Mouse (Mus musculus): ENCODE measurements around the gene Celsr3. TPM values are rescaled to one million over a fixed set of nuclear protein-coding genes. Genes with fewer than 3 reads are reported as not detected.

Celsr3 gene
- polyA plus RNA-seq, 1 experiment from 2014 or later: 0.17 TPM

- H3K27ac ChIP-seq (ENCODE audit: low read length): 0 out of 2 replicates have a peak overlapping the region, but pooled peaks have one; percentile 1
- TF ChIP-seq EP300 (IDR thresholded peaks at IDR 0.05) (no peak), CTCF (IDR thresholded peaks at IDR 0.05) (no peak)
- 35% methylated on average over 3 of the region's 3 CpGs for WGBS
- no peak overlapping the region for H3K4me3 ChIP-seq (ENCODE audit: low read depth, low read length)
- ATAC-seq (no peak), DNase-seq (ENCODE audit: low spot score) (no peak)
- H3K4me2 ChIP-seq (replicated peaks; ENCODE audit: low read depth, low read length): no peak overlapping the region
- no peaks in the 10 kb centered on the region for H3K9me3 ChIP-seq (ENCODE audit: low read length)
- H3K27me3 ChIP-seq (replicated peaks; ENCODE audit: insufficient read depth, low read length): no peaks in the 10 kb centered on the region
- H3K9ac ChIP-seq (replicated peaks; ENCODE audit: low read depth): no peak overlapping the region
- peaks cover 19% of the 10 kb centered on the region; the same call in 1 of the 2 replicates for H3K4me1 ChIP-seq (ENCODE audit: insufficient read depth, low read depth, low read length)
- H3K36me3 ChIP-seq (ENCODE audit: insufficient read depth, low read length): 0 out of 2 replicates have a peak, but pooled peaks cover 4% of the 10 kb centered on the region
These were observed 33.4 kb upstream of the Celsr3 start for GRCm38 (mm10) chr9:108792730-108793129.

DNA sequence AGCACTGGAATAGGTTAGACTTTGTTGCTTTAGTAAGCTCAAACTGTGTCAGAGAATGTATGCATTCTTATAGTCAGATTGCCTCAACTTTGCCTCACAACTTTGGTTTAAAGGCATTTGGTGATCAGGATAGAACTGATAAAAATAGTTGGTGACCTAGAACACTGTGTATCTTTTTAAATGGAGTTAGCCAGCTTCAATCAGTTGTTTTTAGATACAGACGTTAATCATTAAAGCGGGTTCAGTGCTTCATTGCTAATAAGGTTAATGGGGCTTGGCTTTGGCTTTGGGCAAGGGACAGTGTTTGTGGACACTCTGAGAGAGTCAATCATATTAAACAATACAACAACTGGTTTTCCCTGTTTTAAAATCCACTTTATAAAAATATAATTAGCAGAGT lies 30.8 kb upstream of the Celsr3 start:
- TF ChIP-seq CTCF (IDR thresholded peaks at IDR 0.05) (no peak), EP300 (IDR thresholded peaks at IDR 0.05) (no peak)
- DNase-seq (ENCODE audit: low spot score) (no peak), ATAC-seq (no peak)
- Histone ChIP-seq H3K27ac (ENCODE audit: low read length) (peak overlapping the region; percentile 64), H3K9ac (replicated peaks; ENCODE audit: low read depth) (no peak overlapping the region), H3K27me3 (replicated peaks; ENCODE audit: insufficient read depth, low read length) (no peaks in the 10 kb centered on the region), H3K4me2 (replicated peaks; ENCODE audit: low read depth, low read length) (peak overlapping the region; percentile 54; the same call in 1 of the 2 replicates), H3K4me1 (ENCODE audit: insufficient read depth, low read depth, low read length) (peaks cover 14% of the 10 kb centered on the region; the same call in 1 of the 2 replicates), H3K36me3 (ENCODE audit: insufficient read depth, low read length) (peaks cover 17% of the 10 kb centered on the region), H3K4me3 (ENCODE audit: low read depth, low read length) (no peak overlapping the region), H3K9me3 (ENCODE audit: low read length) (no peaks in the 10 kb centered on the region)
- WGBS: 59% methylated on average over 2 of the region's 2 CpGs

DNA sequence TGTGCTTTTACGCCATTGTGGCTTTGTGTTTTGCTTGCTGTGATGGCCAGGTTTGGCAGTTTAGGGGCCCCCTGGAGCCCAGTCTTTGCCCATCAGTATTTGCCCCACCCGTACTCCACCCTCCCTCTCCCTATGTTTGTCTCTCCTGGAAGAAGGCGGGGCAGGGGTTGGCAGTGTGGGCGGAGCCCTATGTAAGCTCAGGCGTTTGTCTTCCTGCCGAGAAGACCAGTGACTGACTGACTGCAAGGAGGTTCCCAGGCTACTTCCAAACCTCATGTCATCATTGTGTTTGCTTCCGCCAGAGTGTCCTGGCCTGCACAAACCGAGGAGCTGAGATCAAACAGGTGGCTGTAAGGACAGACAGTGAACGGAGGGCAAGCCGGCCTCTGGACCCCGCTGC lies 30.4 kb upstream of the Celsr3 start:
- H3K36me3 ChIP-seq (ENCODE audit: insufficient read depth, low read length): peaks cover 18% of the 10 kb centered on the region
- peak; percentile 86 for DNase-seq (ENCODE audit: low spot score)
- peak overlapping the region; percentile 83 for H3K27ac ChIP-seq (ENCODE audit: low read length)
- H3K4me3 ChIP-seq (ENCODE audit: low read depth, low read length): peak overlapping the region; percentile 28
- H3K9ac ChIP-seq (replicated peaks; ENCODE audit: low read depth): peak overlapping the region; percentile 32; the same call in 1 of the 2 replicates
- no peaks in the 10 kb centered on the region for H3K9me3 ChIP-seq (ENCODE audit: low read length)
- no peak for TF ChIP-seq EP300 (IDR thresholded peaks at IDR 0.05)
- no peak for TF ChIP-seq CTCF (IDR thresholded peaks at IDR 0.05)
- peak overlapping the region; percentile 54 for H3K4me2 ChIP-seq (replicated peaks; ENCODE audit: low read depth, low read length)
- ATAC-seq: peak; percentile 86
- 35% methylated on average over 11 of the region's 11 CpGs for WGBS
- H3K4me1 ChIP-seq (ENCODE audit: insufficient read depth, low read depth, low read length): peaks cover 14% of the 10 kb centered on the region; the same call in 1 of the 2 replicates
- H3K27me3 ChIP-seq (replicated peaks; ENCODE audit: insufficient read depth, low read length): no peaks in the 10 kb centered on the region

DNA sequence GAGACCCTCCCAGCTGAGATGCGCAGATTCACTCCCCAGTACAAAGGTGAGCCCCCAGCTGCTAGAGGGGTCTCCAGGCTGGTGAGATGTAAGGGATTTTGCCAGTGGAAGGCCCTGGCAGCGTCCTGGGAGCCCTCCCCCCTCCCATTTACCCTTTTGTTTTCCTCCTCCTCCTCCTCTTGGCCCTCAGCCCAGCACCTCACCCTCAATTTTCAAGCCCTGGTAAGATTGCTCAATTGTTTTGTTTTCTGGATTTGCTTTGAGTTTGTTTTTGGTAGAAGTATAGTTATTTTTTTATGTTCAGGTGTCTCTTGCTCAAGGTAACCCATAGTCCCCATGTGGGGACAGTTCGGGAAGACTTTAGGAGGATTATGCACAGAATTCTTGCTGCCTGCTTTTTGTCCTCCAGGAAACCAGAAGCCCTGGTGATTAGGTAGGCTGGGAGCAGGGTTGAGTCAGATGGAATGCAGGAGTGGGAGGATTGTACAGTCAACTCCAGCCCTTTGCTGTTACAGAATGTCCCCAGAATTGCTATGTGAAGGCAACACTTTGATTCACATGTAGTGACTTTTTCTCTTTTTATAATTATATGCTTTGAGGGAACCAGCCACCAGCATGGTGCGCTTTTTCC lies 29.7 kb upstream of the Celsr3 start:
- peak; percentile 79 for DNase-seq (ENCODE audit: low spot score)
- TF ChIP-seq CTCF (IDR thresholded peaks at IDR 0.05) (no peak), EP300 (IDR thresholded peaks at IDR 0.05) (peak; percentile 63)
- no peaks in the 10 kb centered on the region for H3K27me3 ChIP-seq (replicated peaks; ENCODE audit: insufficient read depth, low read length)
- H3K4me1 ChIP-seq (ENCODE audit: insufficient read depth, low read depth, low read length): peaks cover 14% of the 10 kb centered on the region; the same call in 1 of the 2 replicates
- H3K4me2 ChIP-seq (replicated peaks; ENCODE audit: low read depth, low read length): peak overlapping the region; percentile 54
- H3K9me3 ChIP-seq (ENCODE audit: low read length): no peaks in the 10 kb centered on the region
- H3K4me3 ChIP-seq (ENCODE audit: low read depth, low read length): peak overlapping the region; percentile 28; the same call in 1 of the 2 replicates
- peaks cover 22% of the 10 kb centered on the region for H3K36me3 ChIP-seq (ENCODE audit: insufficient read depth, low read length)
- H3K27ac ChIP-seq (ENCODE audit: low read length): peak overlapping the region; percentile 83
- peak; percentile 80 for ATAC-seq
- 68% methylated on average over 4 of the region's 4 CpGs for whole genome bisulfite sequencing
- H3K9ac ChIP-seq (replicated peaks; ENCODE audit: low read depth): peak overlapping the region; percentile 32; the same call in 1 of the 2 replicates

DNA sequence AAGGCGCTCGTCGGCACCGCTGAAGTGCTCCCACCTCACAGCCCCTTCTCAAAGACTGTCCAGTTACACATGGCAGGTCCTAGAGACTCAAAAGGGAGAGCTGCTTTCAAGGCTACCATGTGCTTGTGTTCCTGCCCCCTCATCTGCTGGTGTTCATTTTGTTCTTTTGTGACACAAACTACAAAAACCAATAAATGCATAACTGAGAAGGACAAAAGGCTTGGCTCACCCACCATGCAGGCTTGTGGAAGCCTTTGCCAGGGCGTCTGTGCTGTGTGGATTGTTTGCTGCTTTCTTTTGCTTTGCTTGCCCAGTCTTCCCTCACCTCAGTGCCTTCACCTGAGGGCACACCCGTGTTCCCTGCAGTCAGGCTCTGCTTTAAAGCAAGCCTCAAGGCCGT lies 28.6 kb upstream of the Celsr3 start:
- Histone ChIP-seq H3K4me3 (ENCODE audit: low read depth, low read length) (peak overlapping the region; percentile 28; the same call in 1 of the 2 replicates), H3K9me3 (ENCODE audit: low read length) (no peaks in the 10 kb centered on the region), H3K9ac (replicated peaks; ENCODE audit: low read depth) (peak overlapping the region; percentile 6; the same call in 1 of the 2 replicates), H3K27ac (ENCODE audit: low read length) (peak overlapping the region; percentile 83), H3K4me1 (ENCODE audit: insufficient read depth, low read depth, low read length) (peaks cover 14% of the 10 kb centered on the region; the same call in 1 of the 2 replicates), H3K36me3 (ENCODE audit: insufficient read depth, low read length) (peaks cover 27% of the 10 kb centered on the region), H3K4me2 (replicated peaks; ENCODE audit: low read depth, low read length) (peak overlapping the region; percentile 45), H3K27me3 (replicated peaks; ENCODE audit: insufficient read depth, low read length) (no peaks in the 10 kb centered on the region)
- TF ChIP-seq EP300 (IDR thresholded peaks at IDR 0.05) (no peak), CTCF (IDR thresholded peaks at IDR 0.05) (no peak)
- ATAC-seq (no peak), DNase-seq (ENCODE audit: low spot score) (no peak)
- WGBS: 69% methylated on average over 7 of the region's 7 CpGs

GRCm38 (mm10) chr9:108798508-108799075 lies 27.5 kb upstream of the Celsr3 start:
- peaks cover 27% of the 10 kb centered on the region for H3K36me3 ChIP-seq (ENCODE audit: insufficient read depth, low read length)
- H3K9ac ChIP-seq (replicated peaks; ENCODE audit: low read depth): no peak overlapping the region
- H3K27ac ChIP-seq (ENCODE audit: low read length): no peak overlapping the region
- 65% methylated on average over 5 of the region's 5 CpGs for WGBS
- H3K4me1 ChIP-seq (ENCODE audit: insufficient read depth, low read depth, low read length): peaks cover 14% of the 10 kb centered on the region; the same call in 1 of the 2 replicates
- H3K9me3 ChIP-seq (ENCODE audit: low read length): no peaks in the 10 kb centered on the region
- H3K27me3 ChIP-seq (replicated peaks; ENCODE audit: insufficient read depth, low read length): no peaks in the 10 kb centered on the region
- no peak for ATAC-seq
- H3K4me3 ChIP-seq (ENCODE audit: low read depth, low read length): no peak overlapping the region
- DNase-seq (ENCODE audit: low spot score): no peak
- no peak overlapping the region for H3K4me2 ChIP-seq (replicated peaks; ENCODE audit: low read depth, low read length)
- TF ChIP-seq EP300 (IDR thresholded peaks at IDR 0.05) (no peak), CTCF (IDR thresholded peaks at IDR 0.05) (no peak)

Measured in lung, postnatal 0 days (tissue).